Mouse (Mus musculus): ENCODE measurements at regions not wholly inside any gene's neighbourhood (a gene's known extent, or its start where the extent isn't known, plus 50 kb on each side); places are given as distances from the start of the nearest gene placed in this dataset.

DNA sequence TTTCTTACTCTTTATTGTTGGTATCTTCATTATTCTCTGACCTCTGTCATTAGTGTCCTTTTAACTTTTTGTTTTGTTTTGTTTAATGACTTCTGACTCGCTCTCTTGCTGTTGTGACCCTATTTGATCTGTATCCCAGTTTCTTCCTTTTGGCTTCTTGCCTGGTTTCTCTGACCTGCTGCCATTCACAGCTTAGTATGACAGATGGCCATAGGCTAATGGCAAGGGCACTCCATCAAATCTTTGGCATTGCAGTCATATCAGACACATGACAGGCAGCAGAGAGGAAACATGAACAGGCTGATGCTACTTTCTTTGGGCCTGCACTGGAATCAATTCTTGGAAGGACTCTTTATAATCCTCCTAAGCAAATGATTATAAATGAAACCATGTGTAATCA is 106.3 kb upstream of the Man1a start:
- H3K27ac ChIP-seq (ENCODE audit: insufficient read depth, low read depth), result no peak overlapping the region
- no peaks in the 10 kb centered on the region for H3K27me3 ChIP-seq (replicated peaks)
- no peak overlapping the region for H3K4me2 ChIP-seq (ENCODE audit: insufficient read depth, low read depth, poor library complexity, severe bottlenecking)
- H3K9me3 ChIP-seq (replicated peaks; ENCODE audit: low read length), result no peaks in the 10 kb centered on the region
- H3K4me3 ChIP-seq (replicated peaks in 1 of 3; ENCODE audit: low read depth in 2 of 3, low read length in 2 of 3, poor library complexity in 1 of 3), result no peak overlapping the region
- H3K79me2 ChIP-seq (replicated peaks; ENCODE audit: control insufficient read depth, extremely low read depth, insufficient read depth, poor library complexity, severe bottlenecking), result no peaks in the 10 kb centered on the region
- peaks cover 0 to 4% of the 10 kb centered on the region in 2 experiments; a peak in 1 of 4 replicates for H3K4me1 ChIP-seq (ENCODE audit: control insufficient read depth in 1 of 2, insufficient read depth in 2 of 2)
- in situ Hi-C loops (cut with MboI; ENCODE audit: low pct_ligation_motif_present, low pct_unique_long_range_greater_than_20kb, low sequenced_read_pairs), result no loop called here
- TF ChIP-seq ZC3H11A (IDR thresholded peaks at IDR 0.05; ENCODE audit: low read depth, low read length) (no peak), RAD21 (IDR thresholded peaks at IDR 0.05; ENCODE audit: low read depth, low read length) (no peak), CHD2 (IDR thresholded peaks at IDR 0.05; ENCODE audit: low read length) (no peak), GABPA (IDR thresholded peaks at IDR 0.05; ENCODE audit: insufficient replicate concordance, low read depth, low read length) (no peak), ZMIZ1 (IDR thresholded peaks at IDR 0.05; ENCODE audit: low read depth, low read length) (no peak), POLR2A (IDR thresholded peaks at IDR 0.05; ENCODE audit: low read depth, low read length) (no peak), NELFE (IDR thresholded peaks at IDR 0.05; ENCODE audit: low read depth, low read length) (no peak), CTCF (conservative IDR thresholded peaks at IDR 0.05 in 1 of 2, IDR thresholded peaks at IDR 0.05 in 1 of 2; ENCODE audit: low read depth in 2 of 2, low read length in 2 of 2) (no peak), MYC (IDR thresholded peaks at IDR 0.05; ENCODE audit: low read depth, low read length) (no peak), EP300 (IDR thresholded peaks at IDR 0.05; ENCODE audit: low read length) (no peak)
- H3K9ac ChIP-seq (ENCODE audit: insufficient read depth, low read depth), result no peak overlapping the region
- DNase-seq (ENCODE audit: extremely low read depth), result no peak
- dilution Hi-C loops (cut with MboI; ENCODE audit: extremely low pct_ligation_motif_present, extremely low pct_unique_long_range_greater_than_20kb, low sequenced_read_pairs), result no loop called here
- H3K36me3 ChIP-seq (replicated peaks in 1 of 2; ENCODE audit: control insufficient read depth in 1 of 2, insufficient read depth in 1 of 2, low read length in 1 of 2), result no peaks in the 10 kb centered on the region

DNA sequence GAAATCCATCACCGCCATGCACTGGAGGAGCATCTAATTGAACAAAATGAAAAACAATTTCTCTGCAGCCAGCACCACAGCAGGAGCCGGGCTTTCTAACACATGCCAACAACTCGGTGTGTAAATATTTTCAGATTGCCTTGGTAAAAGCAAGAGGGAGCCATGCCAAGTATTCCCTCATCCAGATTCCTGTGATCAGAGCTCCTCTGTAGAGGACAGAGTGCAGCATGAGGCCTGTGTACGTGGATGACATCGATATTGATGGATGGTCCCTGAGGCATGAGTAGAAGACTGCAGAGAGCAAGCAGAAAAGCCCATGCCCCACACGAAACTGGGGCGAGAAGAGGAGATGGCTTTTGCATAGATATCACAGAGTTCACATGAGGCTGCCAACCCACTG is 92.9 kb upstream of the Man1a start:
- no peak overlapping the region for H3K9ac ChIP-seq (ENCODE audit: insufficient read depth, low read depth)
- H3K27ac ChIP-seq (ENCODE audit: insufficient read depth, low read depth), result no peak overlapping the region
- H3K9me3 ChIP-seq (replicated peaks; ENCODE audit: low read length), result no peaks in the 10 kb centered on the region
- 0 out of 4 replicates have a peak, but pooled peaks cover 0 to 3% of the 10 kb centered on the region in 2 experiments for H3K4me1 ChIP-seq (ENCODE audit: control insufficient read depth in 1 of 2, insufficient read depth in 2 of 2)
- dilution Hi-C loops (cut with MboI; ENCODE audit: extremely low pct_ligation_motif_present, extremely low pct_unique_long_range_greater_than_20kb, low sequenced_read_pairs), result no loop called here
- H3K79me2 ChIP-seq (replicated peaks; ENCODE audit: control insufficient read depth, extremely low read depth, insufficient read depth, poor library complexity, severe bottlenecking), result no peaks in the 10 kb centered on the region
- TF ChIP-seq ELF1 (IDR thresholded peaks at IDR 0.05; ENCODE audit: low read depth, low read length) (no peak), RAD21 (IDR thresholded peaks at IDR 0.05; ENCODE audit: low read depth, low read length) (no peak), GABPA (IDR thresholded peaks at IDR 0.05; ENCODE audit: insufficient replicate concordance, low read depth, low read length) (no peak), RCOR1 (conservative IDR thresholded peaks at IDR 0.05; ENCODE audit: low read depth, low read length) (no peak), ZKSCAN1 (IDR thresholded peaks at IDR 0.05; ENCODE audit: borderline replicate concordance, low read depth, low read length) (no peak), IRF4 (IDR thresholded peaks at IDR 0.05; ENCODE audit: low read depth, low read length) (no peak), PAX5 (IDR thresholded peaks at IDR 0.05; ENCODE audit: low read length) (no peak), MAX (IDR thresholded peaks at IDR 0.05; ENCODE audit: low read length) (no peak), CTCF (conservative IDR thresholded peaks at IDR 0.05 in 1 of 2, IDR thresholded peaks at IDR 0.05 in 1 of 2; ENCODE audit: low read depth in 2 of 2, low read length in 2 of 2) (no peak), JUN (IDR thresholded peaks at IDR 0.05; ENCODE audit: insufficient read depth, low read depth, low read length) (no peak), UBTF (IDR thresholded peaks at IDR 0.05; ENCODE audit: low read depth, low read length) (no peak), TCF12 (IDR thresholded peaks at IDR 0.05; ENCODE audit: low read depth, low read length) (no peak), POLR2AphosphoS2 (IDR thresholded peaks at IDR 0.05; ENCODE audit: low read depth, low read length) (no peak), BHLHE40 (IDR thresholded peaks at IDR 0.05; ENCODE audit: low read depth, low read length) (no peak), JUND (conservative IDR thresholded peaks at IDR 0.05; ENCODE audit: low read depth, low read length) (no peak), ZMIZ1 (IDR thresholded peaks at IDR 0.05; ENCODE audit: low read depth, low read length) (no peak), ZNF384 (IDR thresholded peaks at IDR 0.05; ENCODE audit: low read depth, low read length) (no peak), MXI1 (IDR thresholded peaks at IDR 0.05; ENCODE audit: low read depth, low read length) (no peak)
- no peaks in the 10 kb centered on the region for H3K27me3 ChIP-seq (replicated peaks)
- in situ Hi-C loops (cut with MboI; ENCODE audit: low pct_ligation_motif_present, low pct_unique_long_range_greater_than_20kb, low sequenced_read_pairs), result no loop called here
- no peak overlapping the region for H3K4me3 ChIP-seq (replicated peaks in 1 of 3; ENCODE audit: low read depth in 2 of 3, low read length in 2 of 3, poor library complexity in 1 of 3)
- DNase-seq (ENCODE audit: extremely low read depth), result no peak
- no peaks in the 10 kb centered on the region for H3K36me3 ChIP-seq (replicated peaks in 1 of 2; ENCODE audit: control insufficient read depth in 1 of 2, insufficient read depth in 1 of 2, low read length in 1 of 2)
- no peak overlapping the region for H3K4me2 ChIP-seq (ENCODE audit: insufficient read depth, low read depth, poor library complexity, severe bottlenecking)
